Mouse (Mus musculus) E14TG2a.4 (cell line): Measurements from ENCODE around the gene Pknox1.

Source experiments
- CTCF ChIP-seq: conservative IDR thresholded peaks from 2 replicates; pipeline ENCODE4 v1.5.1; 2014; ENCODE audit warnings: low read length
- NANOG ChIP-seq: IDR thresholded peaks from 2 replicates; pipeline ENCODE4 v1.6.1; 2014; ENCODE audit warnings: borderline replicate concordance, low read length, mixed read lengths

GRCm38 (mm10) chr17:31656682-31657081, 92.1 kb downstream of the Pknox1 start:
- no peak for TF ChIP-seq CTCF
- no peak for TF ChIP-seq NANOG
